Mouse (Mus musculus): ENCODE measurements around the gene Ugt2b38.
"Not testable (repeated sequence)": the region's sequence is repeated elsewhere in the genome, so short reads cannot be mapped to it uniquely, and the experiment has no call there.

The Ugt2b38 gene

DNA sequence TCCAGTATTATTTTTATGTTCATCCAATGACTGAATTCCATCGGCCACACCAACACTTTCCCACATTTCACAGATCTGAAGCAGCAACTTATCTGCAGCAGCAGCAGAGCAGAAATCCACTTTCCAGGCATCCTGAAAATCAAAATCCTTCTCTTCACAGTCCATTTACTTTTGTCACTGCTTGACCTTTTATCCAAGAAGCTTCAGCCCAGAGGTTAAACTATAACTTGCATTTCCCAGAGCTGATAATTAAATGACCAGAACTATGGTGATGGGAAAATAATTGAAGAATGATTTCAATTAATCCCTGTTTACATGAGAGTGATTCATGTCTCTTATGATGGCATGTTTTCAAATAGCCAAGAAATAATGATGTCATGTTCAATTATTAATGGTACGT, at the start of gene Ugt2b38:
Gene Ugt2b38, minus strand, starts transcription at position 163 of the 400 bp plus-strand sequence.
- not testable (repeated sequence) for DNase-seq (ENCODE audit: low spot score)

DNA sequence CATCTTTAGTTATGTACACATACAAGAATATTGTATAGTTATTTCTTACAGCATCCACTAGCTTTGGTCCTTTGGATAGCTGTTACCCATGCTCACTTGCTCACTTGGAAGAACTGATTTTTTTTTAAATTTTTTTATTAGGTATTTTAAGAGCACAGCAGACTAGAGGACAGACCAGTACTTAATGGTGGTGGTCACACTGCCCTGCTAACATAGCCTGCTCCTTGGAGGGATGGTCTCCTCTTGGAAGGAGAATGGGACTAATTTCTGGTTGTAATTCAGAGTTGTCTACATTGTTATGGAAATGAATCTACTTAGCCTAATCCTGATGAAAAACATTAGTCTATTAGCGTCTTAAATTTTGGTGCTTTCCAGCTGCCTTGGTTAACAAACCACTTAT, 34.8 kb upstream of the Ugt2b38 start:
- no peak for DNase-seq (ENCODE audit: low spot score)

GRCm38 (mm10) chr5:87457701-87458100, 33.7 kb upstream of the Ugt2b38 start:
- no peak for DNase-seq (ENCODE audit: low spot score)

DNA sequence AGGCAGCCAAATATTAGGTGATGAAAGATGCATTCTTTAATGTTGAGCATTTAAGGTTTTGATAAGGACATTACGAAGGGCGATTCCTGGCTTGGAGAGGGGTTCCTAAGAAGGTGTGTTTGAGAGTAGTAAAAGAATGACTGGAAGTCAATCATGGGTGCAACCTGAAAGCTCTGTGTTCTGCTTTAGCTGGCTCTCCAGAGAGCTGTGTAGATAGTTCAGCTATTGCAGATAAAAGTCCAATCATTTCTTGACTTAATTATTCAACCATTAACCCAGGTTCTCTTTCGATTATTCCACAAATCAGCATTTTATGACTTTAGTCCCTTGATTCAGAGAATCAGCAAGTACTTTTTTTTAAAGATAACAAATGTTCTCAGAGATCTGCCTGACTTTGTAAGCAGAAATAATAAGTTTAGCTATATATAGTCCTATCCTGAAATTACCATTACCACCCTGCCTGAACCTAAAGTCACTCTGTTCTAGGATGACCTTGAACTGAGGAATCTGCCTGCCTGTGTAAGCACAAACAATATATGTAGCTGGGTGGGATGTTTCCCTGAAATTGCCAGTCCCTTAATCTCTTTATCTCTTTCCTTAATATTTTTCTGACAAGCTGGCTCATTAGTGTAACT, 32.3 kb upstream of the Ugt2b38 start:
- no peak for DNase-seq (ENCODE audit: low spot score)

DNA sequence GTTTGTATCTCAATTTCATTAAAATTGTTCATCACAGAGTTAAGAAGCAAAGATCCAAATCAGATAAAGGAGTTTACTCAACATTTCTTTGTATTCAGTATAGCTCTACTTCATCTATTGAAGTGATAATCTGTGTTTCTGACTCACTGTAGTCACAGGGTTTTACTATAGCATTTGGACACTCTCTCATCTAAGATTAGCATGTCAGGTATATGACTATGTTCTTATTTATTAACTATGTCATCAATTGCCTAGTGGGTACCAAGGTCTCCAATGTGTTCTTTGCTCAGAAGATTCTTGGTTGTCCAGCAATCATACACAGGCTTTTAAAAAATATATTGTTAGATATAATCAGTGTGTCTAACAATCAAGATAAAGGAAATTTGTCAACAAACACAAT, 31.5 kb upstream of the Ugt2b38 start:
- DNase-seq (ENCODE audit: low spot score): no peak

DNA sequence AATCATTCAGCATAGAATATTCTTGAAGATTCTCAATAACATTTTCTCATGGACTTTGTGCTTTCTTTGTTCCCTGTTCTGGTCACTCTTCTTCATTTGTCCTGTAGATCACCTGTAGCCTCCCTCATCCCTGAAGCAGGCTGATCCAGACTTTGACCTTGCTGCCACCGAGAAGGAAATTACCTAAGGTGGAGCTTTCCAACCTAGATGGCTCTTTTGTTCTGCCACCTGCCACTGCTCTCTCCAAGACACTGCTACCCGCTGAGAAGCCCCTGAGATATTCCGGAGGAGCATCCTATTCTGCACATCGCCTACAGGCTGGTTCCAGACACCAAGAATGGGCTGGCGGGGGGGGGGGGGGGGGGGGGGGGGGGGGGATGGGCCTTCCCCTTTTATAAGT, 28.5 kb upstream of the Ugt2b38 start:
- DNase-seq (ENCODE audit: low spot score): not testable (repeated sequence)

GRCm38 (mm10) chr5:87436264-87436663, 12.3 kb upstream of the Ugt2b38 start:
- DNase-seq (ENCODE audit: low spot score): peak; percentile 51

DNA sequence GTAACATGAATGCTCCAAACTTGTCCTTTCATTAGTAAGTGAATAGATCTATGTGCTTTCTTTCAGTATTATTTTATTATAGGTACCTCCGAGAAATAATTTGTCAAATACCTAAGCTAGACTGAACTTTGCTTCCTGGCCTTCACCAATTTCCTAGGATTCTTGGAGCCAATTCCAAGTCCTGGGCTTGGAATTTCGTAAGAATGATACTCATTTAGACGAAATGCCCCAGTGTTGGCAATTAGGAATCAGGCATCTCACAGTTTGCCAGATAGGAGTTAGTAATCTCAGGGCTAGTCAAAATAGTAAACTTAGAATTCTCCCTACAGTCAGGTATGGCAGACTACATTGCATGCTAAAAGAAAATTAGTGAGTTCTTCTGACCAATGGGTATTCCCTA, 1.7 kb upstream of the Ugt2b38 start:
- no peak for DNase-seq (ENCODE audit: low spot score)

GRCm38 (mm10) chr5:87396968-87397367, 27.0 kb downstream of the Ugt2b38 start:
- DNase-seq (ENCODE audit: low spot score): no peak

GRCm38 (mm10) chr5:87390818-87391217, 33.2 kb downstream of the Ugt2b38 start:
- no peak for DNase-seq (ENCODE audit: low spot score)

GRCm38 (mm10) chr5:87380234-87380633, 43.8 kb downstream of the Ugt2b38 start:
- no peak for DNase-seq (ENCODE audit: low spot score)

DNA sequence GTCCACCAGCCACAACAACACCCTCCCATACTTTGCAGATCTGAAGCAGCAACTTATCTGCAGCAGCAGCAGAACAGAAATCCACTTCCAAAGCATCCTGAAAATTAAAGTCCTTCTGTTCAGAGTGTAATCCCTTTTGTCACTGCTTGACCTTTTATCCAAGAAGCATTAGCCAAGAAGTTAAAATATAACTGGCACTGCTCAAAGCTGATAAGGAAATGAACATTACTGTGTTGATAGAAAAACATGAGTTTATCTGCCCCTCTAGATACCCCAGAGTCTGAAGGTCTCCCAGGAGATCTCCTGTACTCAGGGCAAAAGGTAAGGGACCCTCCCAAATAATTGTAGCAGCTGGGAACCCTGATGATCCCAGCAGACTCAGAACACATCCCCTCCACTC, 44.2 kb downstream of the Ugt2b38 start:
- DNase-seq (ENCODE audit: low spot score): peak; percentile 32

GRCm38 (mm10) chr5:87375874-87376383, 48.1 kb downstream of the Ugt2b38 start:
- DNase-seq (ENCODE audit: low spot score): no peak

GRCm38 (mm10) chr5:87373502-87373863, 50.5 kb downstream of the Ugt2b38 start:
- no peak for DNase-seq (ENCODE audit: low spot score)

GRCm38 (mm10) chr5:87372788-87373501, 51.1 kb downstream of the Ugt2b38 start:
- DNase-seq (ENCODE audit: low spot score): peak; percentile 47

All from yolk sac, embryonic 10.5 days (tissue).